Mouse (Mus musculus) retina, adult 2 months (tissue): ENCODE measurements around the gene Dnah1.

Experiments
- DNase-seq: peaks from one replicate; pipeline ENCODE4 v3.0.0-alpha.2; 2012; ENCODE audit warnings: low read depth, low spot score

Dnah1 gene

GRCm38 (mm10) chr14:31237101-31237882 is 86.4 kb downstream of the Dnah1 start:
- DNase-seq = no peak

- peak; percentile 64 for DNase-seq
These were observed 89.6 kb downstream of the Dnah1 start for GRCm38 (mm10) chr14:31233996-31234591.

- DNase-seq = no peak
These were observed 90.4 kb downstream of the Dnah1 start for GRCm38 (mm10) chr14:31233070-31233995.

- no peak for DNase-seq
These were observed 91.2 kb downstream of the Dnah1 start for GRCm38 (mm10) chr14:31232404-31233069.

- DNase-seq = no peak
These were observed 93.3 kb downstream of the Dnah1 start for GRCm38 (mm10) chr14:31230442-31230841.

- DNase-seq = no peak
These were observed 95.5 kb downstream of the Dnah1 start for GRCm38 (mm10) chr14:31228234-31228633.

- DNase-seq = no peak
These were observed 96.7 kb downstream of the Dnah1 start for GRCm38 (mm10) chr14:31226978-31227377.

GRCm38 (mm10) chr14:31217666-31218065 is 106.0 kb downstream of the Dnah1 start, which contains the start of gene Sema3g:
Gene Sema3g (plus strand): TSS chr14:31217860.
- no peak for DNase-seq

- no peak for DNase-seq
These were observed 106.8 kb downstream of the Dnah1 start, which contains the start of gene Nisch for GRCm38 (mm10) chr14:31216846-31217245. Gene Nisch (minus strand): TSS chr14:31216946.

- no peak for DNase-seq
These were observed 108.3 kb downstream of the Dnah1 start for GRCm38 (mm10) chr14:31215157-31216002.

GRCm38 (mm10) chr14:31214684-31215083 is 109.0 kb downstream of the Dnah1 start:
- no peak for DNase-seq

- no peak for DNase-seq
These were observed 109.8 kb downstream of the Dnah1 start for GRCm38 (mm10) chr14:31213868-31214267.

GRCm38 (mm10) chr14:31212499-31212898 is 111.2 kb downstream of the Dnah1 start:
- DNase-seq = no peak

- no peak for DNase-seq
These were observed 111.8 kb downstream of the Dnah1 start for GRCm38 (mm10) chr14:31211854-31212253.
